Mouse (Mus musculus): Measurements from ENCODE around the gene 4930426L09Rik.

DNA sequence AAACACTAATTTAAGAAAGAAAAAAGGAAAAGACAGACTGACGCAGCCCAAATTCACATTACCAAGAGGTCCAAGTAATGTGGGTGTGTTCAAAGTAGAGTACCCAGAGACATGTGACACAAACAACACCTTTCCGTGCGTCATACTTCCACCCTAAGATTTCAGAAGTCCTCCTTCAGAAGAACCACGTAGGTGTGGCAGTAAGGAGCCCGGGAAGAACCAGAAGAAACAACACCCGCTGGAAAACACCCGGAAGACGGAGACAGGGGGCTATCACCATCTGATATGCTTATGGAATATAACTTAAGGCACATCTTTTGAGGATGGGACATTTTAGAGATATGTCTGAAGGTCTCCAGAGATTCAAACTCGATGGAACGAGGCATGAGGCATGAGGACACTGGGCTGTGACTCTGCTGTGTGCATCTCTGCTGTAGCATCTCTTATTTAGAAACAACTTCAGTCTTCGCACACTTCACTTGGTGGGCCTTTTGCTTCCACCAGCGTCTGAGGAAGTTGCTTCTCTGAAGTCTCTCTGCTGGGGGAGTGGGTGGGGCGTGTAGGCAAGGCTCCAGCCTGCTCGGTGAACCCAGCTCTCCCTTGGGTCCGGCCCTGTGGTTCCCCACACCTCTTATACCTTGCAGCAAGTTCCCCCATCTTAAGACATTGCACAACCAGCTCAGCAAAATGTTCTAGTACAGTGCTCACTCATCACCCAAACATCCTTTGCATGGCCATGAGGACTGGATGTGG is 13.9 kb upstream of the 4930426L09Rik start:
- no peak for TF ChIP-seq POLR2A (IDR thresholded peaks at IDR 0.05; ENCODE audit: borderline replicate concordance, control insufficient read depth, low read depth, low read length)
- no peak for TF ChIP-seq CTCF (IDR thresholded peaks at IDR 0.05; ENCODE audit: control insufficient read depth, insufficient read depth, low read length)

Measured in bone marrow, adult 2 months (tissue).